Mouse (Mus musculus) kidney, adult 2 months (tissue): Measurements from ENCODE around the gene Tada2a. TPM values are rescaled to one million over a fixed set of nuclear protein-coding genes. Genes with fewer than 3 reads are reported as not detected.

Source experiments
- DNase-seq: peaks from one replicate; pipeline ENCODE4 v3.0.0; 2021
- H3K27ac ChIP-seq: fragments of 200-500 bp; 2 replicates; pipeline ENCODE4 v1.5.1; 2012; ENCODE audit warnings: low read depth, low read length, control low read depth, inconsistent platforms; ENCODE audit not compliant: insufficient read depth
- H3K27me3 ChIP-seq: fragments of 200-500 bp; replicated peaks from 2 replicates; pipeline ENCODE4 v1.6.1; 2012; ENCODE audit warnings: mild to moderate bottlenecking, moderate library complexity, low read length, inconsistent platforms; ENCODE audit not compliant: control insufficient read depth, insufficient read depth
- H3K36me3 ChIP-seq: fragments of 200-500 bp; 2 replicates; pipeline ENCODE4 v1.6.1; 2012; ENCODE audit warnings: mild to moderate bottlenecking, moderate library complexity, low read length, inconsistent platforms; ENCODE audit not compliant: control insufficient read depth, insufficient read depth
- H3K4me1 ChIP-seq: fragments of 200-500 bp; 2 replicates; pipeline ENCODE4 v1.6.1; 2011; ENCODE audit warnings: low read length; ENCODE audit not compliant: control insufficient read depth, insufficient read depth
- H3K4me3 ChIP-seq: fragments of 200-500 bp; 2 replicates; pipeline ENCODE4 v1.5.1; 2011; ENCODE audit warnings: mild to moderate bottlenecking, low read depth, low read length, control low read depth; ENCODE audit not compliant: insufficient read depth
- CTCF ChIP-seq: fragments of 200-500 bp; conservative IDR thresholded peaks from 2 replicates; pipeline ENCODE4 v1.5.1; 2011; ENCODE audit warnings: low read depth, mild to moderate bottlenecking, control low read depth, low read length, moderate library complexity, mixed read lengths; ENCODE audit not compliant: insufficient read depth, insufficient read length
- POLR2A ChIP-seq: fragments of 200-500 bp; IDR thresholded peaks from one replicate; pipeline ENCODE4 v1.6.1; 2011; ENCODE audit warnings: low read depth, low read length, control low read depth
- WGBS: fragments of 180-500 bp; shearing (Covaris S2); methylation state at CpG from one replicate; pipeline ENCODE4 v1.1.7; 2018; 5-methylcytosine and 5-hydroxymethylcytosine counted together
- polyA plus RNA-seq: library from polyadenylated mRNA; depleted of rRNA; stranded (reverse); fragments of >200 nt; gene quantifications from 2 replicates; pipeline ENCODE4 v1.2.3, GENCODE M21; 2012; rRNA removed

Gene Tada2a
- polyA plus RNA-seq, 1 experiment = 5.6 TPM

- no peak for TF ChIP-seq POLR2A
- TF ChIP-seq CTCF = peak; percentile 77
- Histone ChIP-seq H3K4me3 (no peak overlapping the region), H3K27ac (no peak overlapping the region), H3K27me3 (no peaks in the 10 kb centered on the region), H3K4me1 (no peaks in the 10 kb centered on the region), H3K36me3 (no peaks in the 10 kb centered on the region)
- DNase-seq = peak; percentile 44
- WGBS = 44% methylated on average over 9 of the region's 9 CpGs
Measured at GRCm38 (mm10) chr11:84031971-84032370, 97.4 kb downstream of the Tada2a start.

Other genes starting within 250 kb of the Tada2a start
- gene Ddx52, start 187.5 kb downstream of the Tada2a start, polyA plus RNA-seq = 5.5 and 7.2 TPM in 2 replicates
- gene Synrg, start 165.2 kb downstream of the Tada2a start, polyA plus RNA-seq = 21.0 and 25.8 TPM in 2 replicates
- 60.3 and 65.0 TPM in 2 replicates for gene Dusp14, start 60.3 kb downstream of the Tada2a start, polyA plus RNA-seq
- 38.5 and 41.9 TPM in 2 replicates for gene Acaca, start 72 bp upstream of the Tada2a start, polyA plus RNA-seq
- gene Gm11437, start 37.9 kb upstream of the Tada2a start, polyA plus RNA-seq = not detected in 2 replicates